Mouse (Mus musculus): Measurements from ENCODE around the gene Mfap5.

DNA sequence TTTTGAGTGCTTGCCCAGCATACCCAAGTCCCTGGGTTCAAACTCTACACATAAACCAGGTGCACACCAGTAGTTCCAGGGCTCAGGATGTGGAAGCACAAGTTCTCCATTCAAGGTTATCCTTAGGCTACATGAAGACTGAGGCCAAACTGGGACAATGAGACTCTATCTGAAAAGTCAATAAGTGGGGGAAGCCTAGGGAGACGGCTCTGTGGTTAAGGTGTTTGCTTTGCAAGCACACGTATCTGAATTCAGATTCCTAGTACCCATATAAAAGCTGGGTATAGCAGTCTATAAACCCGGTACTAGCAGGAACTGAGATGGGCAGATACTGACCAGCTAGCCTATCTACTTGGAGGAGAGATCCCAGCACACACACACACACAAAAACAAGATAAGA, 27.6 kb upstream of the Mfap5 start:
- no peak for TF ChIP-seq MAFK (IDR thresholded peaks at IDR 0.05; ENCODE audit: insufficient replicate concordance, low read length)
- no peak for TF ChIP-seq MYC (IDR thresholded peaks at IDR 0.05; ENCODE audit: low read depth, low read length)
- TF ChIP-seq RAD21 (IDR thresholded peaks at IDR 0.05; ENCODE audit: low read depth, low read length) = no peak
- TF ChIP-seq CTCF (conservative IDR thresholded peaks at IDR 0.05 in 1 of 2, IDR thresholded peaks at IDR 0.05 in 1 of 2; ENCODE audit: low read depth in 2 of 2, low read length in 2 of 2) = no peak
- TF ChIP-seq USF1 (IDR thresholded peaks at IDR 0.05; ENCODE audit: low read depth, low read length) = no peak
- TF ChIP-seq ZKSCAN1 (IDR thresholded peaks at IDR 0.05; ENCODE audit: borderline replicate concordance, low read depth, low read length) = no peak
- TF ChIP-seq USF2 (conservative IDR thresholded peaks at IDR 0.05; ENCODE audit: low read depth, low read length) = no peak
